Mouse (Mus musculus) CD4-positive, CD25-positive, alpha-beta regulatory T cell, adult 4 months (primary cell): ENCODE results near the gene Rnf220. TPM values are rescaled to one million over a fixed set of nuclear protein-coding genes. Genes with fewer than 3 reads are reported as not detected.

ENCODE experiments used
- ATAC-seq: one replicate; pipeline ENCODE4 v1.8.0; 2017
- polyA plus RNA-seq, 2 experiments: library from polyadenylated mRNA; unstranded; fragments of 100-300 nt; shearing (Covaris generic); gene quantifications; one replicate each; pipeline ENCODE4 v1.2.1; 2017

Rnf220 gene
- polyA plus RNA-seq, 2 experiments from 2014 or later = 15.8 to 18.6 TPM

DNA sequence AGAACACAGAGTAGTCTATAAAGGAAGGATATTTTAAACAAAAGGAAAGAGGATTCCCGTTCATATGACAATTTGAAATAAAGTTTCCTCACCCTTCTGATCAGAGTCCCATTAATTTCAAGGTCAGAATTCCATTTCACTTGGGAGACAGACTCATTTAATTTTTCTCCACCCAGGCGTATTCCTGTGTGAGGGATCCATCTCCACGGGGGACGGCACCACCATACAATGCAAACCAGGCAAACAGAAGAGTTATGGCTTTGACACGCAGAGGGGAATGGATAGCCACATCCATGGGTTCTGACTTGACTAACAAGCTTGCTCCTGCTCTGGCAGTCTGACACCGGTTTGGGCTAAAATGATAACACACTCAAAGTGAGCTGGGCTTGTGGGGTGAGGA, 9.4 kb downstream of the Rnf220 start:
- ATAC-seq = no peak

DNA sequence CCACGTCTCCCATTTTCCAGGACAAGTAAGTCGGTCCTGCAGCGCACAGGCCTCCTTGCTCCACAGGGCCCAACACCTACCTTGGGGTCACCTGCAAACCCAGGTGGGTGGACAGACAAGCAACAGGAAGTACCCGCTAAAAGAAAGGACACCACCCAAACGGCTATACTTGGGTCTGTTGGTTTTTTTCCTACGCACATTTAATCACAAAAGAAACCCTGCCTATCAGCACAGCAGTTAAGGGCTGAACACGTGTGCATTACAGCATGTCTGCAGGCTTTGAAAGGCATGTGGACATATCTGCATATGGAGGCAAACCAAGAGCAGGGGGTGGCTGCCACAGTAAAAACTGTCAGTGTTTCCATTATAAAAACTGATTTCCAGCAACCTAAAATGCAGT, 10.7 kb downstream of the Rnf220 start:
- ATAC-seq = no peak

DNA sequence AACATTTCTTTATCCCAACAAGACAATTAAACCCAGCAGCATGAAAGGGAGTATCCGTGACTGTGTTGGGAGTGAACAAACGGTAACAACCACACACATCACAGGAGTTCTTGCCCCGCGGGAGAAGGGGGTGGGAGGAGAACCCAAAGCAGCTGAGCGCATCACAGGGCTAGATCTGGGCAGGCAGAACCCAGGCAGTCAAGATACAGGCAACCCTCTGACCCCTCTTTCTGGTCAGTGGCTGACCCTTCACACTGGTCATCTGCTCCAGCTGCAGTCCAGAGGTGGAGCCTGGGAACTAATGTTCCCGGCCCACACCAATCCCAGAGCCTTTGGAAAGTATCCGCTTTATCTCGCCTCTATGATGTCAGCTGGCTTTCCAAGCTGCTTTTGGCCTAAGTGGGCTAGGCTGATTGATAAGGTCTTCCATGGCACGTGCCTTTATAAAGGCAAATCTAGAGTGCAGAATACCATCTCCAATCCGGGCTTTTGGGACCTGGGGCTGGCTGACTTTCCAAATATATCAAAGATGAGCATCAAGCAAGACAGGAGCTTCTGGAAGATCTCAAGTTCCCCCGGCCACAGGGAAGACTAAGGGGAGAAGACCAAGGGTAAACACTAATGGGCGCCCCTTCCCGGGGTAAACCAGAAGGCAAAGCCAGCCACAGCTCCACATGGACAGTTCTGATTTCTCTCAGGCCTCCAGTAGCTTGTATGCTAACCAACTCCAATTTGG, 11.6 kb downstream of the Rnf220 start:
- no peak for ATAC-seq

DNA sequence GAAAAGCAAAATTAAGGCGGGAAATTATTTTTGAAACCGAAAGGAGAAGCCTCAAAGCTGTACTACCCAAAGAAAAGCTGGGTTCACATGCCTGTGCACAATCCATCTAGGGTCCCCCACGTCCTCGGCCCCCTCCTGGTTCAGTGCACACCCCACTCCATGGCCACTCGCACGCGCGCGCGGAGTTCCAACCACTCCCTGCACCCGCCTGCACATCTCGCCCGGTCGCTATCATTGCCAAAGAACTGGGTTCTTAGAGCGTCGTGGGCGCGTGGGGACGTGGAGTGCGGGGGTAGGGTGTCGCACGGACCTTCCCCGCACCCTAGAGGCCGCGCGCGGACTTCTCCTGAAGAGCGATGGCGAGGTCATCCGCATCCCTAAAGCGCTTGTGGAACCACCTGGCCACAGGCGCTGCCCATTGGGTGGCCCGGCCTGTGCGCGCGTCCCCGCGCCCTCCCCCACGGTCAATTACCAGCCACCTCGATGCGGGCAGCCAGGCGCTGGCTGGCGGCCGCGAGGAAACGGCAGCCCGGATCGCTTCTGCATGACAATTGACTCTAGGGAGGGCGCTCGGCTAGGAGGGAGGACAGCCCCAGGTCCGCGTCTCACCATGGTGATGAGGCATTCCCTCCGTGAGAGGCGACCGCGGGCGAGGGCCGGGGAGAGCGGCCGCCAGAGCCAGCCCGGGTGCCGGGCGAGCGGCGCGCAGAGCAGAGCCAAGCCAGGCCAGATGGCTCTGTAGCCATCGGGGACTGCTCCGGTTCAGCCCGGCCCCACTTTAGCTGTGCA, 12.4 kb downstream of the Rnf220 start:
- ATAC-seq = no peak

DNA sequence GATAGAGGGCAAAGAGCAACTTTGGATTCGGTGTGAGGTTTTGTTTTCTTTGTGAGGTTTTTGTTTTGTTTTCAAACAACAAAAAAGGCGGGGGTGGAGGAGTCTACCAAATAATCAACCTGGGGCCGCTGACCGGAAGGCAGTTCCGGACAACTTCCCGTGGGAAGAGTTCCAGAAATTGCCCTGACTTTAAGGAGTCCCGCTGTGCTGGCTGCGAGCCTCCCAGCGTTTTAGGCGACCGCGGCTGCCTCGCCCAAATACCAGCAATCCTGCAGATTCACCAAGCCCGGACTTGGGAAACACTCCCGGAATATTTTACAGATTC, 13.0 kb downstream of the Rnf220 start:
- no peak for ATAC-seq

DNA sequence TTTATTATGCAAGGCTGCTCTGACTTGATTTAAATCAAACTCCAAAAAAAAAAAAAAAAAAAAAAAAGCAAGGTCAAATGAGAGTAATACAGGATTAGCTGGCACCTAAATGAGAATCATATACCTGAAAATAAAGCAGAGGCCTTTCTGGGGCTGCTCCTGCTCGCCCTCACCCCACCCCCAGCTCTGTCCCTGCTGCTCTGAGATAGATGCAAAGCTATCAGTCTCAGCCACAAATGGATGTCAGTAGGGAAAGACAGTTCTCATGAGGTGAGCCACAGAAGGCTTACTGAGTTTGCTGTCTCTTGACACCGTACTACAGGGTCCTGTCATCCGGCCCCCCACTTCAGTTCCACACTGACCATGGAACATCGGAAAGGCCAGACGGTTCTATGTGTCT, 14.7 kb downstream of the Rnf220 start:
- no peak for ATAC-seq

DNA sequence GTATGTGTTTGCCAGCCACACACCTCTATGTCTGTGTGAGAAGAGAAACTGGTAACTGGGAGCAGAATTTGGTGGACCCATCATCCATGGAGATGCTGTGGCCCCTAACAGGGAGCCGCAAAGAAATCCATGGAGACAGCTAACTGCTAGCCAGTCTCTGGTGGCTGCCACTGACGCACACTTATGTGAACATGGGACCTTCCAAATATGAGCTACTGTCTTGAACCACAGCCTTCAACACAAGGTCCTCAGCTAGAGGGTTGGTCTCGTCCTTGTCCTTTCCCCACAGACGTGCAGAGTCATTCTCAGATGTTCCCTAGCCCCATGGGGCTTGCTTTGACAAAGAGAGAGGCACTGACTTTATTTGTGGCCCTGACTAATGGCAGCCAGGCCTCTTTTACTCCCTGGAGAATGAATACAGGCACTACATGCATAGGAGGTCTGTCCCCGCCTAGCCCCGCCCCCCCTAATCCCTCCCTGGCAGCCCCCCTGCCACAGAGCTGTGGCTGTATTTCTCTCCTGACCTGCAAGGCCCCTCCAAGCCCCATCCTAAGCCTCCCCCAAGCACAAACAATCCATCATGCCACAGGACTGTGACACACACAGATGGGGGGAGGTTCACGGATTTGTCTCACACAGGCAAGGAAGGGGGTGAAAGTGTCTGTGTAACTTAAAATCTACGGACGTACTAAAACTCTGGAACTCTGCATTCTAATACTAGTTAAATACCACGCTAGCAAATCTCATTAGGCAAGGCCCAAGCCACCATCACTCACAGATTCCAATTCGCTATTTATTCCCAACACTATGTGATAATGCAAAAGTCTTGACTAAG, 16.0 kb downstream of the Rnf220 start:
- no peak for ATAC-seq

DNA sequence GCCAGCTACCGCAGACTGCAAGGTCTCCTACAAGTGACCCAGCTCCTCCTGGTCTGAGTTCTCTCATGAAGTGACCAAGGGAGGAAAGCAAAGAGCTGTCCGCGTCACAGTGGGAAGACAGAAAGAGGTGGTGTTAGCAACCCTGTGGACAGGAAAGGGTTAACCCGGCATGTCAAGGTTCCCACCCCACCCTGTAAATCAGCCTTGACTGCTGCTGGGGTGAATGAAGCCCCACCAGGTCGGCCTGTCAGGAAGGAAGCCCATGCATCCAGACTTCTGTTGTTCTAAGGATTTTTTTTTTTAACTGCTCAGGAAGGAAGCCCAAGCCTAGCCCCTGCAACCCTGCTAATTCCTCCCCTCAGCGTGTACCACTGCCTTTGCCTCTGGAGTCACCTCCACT, 16.9 kb downstream of the Rnf220 start:
- ATAC-seq = no peak

DNA sequence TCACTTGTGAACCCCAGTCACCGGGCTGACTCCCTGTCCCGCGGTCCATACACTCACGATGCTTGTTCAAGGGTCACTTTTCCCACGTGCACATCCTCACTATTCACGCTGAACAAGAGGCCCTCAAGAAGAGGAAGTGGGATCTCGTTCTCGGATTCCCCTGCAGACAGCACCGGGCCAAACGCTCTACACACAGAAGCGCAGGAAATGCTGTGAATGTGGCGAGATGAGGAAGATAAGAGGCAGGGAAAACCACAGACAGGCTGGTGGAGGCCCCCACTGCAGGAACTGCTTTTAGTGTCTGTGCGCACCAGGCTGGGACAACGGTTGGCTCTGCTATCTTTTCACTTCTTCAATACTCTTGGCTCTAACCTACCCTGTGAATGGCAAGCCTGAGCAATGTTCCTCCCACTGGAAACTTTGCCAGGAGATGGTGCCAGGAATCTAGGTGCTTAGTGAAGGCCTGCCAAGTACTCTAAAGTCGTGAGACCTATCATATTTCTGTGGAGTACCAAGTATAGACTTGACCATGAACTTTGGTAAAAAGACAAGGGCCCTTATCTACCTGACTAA, 18.7 kb downstream of the Rnf220 start:
- peak; percentile 45 for ATAC-seq

DNA sequence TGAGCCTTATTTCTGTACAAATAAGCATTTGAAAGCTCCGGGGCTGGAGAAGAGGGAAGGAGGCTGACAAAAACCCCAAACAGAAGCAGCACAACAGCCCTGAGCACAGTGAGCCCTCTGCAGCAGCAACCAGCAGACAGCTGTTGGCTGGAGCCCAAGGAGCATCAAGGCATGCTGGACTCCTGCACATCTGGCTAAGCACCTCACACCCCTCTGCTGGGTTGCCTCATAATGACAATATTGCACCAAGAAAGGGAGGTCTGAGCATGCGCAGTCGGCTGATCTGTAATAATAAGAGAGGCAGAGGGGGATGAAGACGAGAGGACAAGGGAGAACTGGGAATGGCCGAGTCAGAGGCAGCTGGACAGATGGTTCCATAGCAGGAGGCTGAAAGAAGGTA, 19.5 kb downstream of the Rnf220 start:
- ATAC-seq = no peak

DNA sequence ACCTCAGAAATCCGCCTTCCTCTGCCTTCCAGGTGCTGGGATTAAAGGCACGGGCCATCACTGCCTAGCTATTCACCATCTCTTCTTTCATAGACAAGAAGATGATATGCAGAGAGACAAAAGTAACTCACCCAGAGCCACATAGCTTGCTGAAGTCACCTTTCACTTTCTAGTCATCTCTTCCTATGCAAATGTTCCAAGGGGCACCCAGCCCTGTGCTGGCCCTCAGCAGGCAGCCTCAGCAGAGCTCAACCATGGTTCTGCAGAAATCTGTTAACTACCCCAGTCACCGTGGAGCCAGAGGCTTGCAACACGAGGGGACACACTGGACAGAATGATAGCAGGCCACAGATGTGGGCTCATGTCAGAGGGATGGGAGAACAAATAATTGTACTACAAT, 20.1 kb downstream of the Rnf220 start:
- ATAC-seq = no peak

DNA sequence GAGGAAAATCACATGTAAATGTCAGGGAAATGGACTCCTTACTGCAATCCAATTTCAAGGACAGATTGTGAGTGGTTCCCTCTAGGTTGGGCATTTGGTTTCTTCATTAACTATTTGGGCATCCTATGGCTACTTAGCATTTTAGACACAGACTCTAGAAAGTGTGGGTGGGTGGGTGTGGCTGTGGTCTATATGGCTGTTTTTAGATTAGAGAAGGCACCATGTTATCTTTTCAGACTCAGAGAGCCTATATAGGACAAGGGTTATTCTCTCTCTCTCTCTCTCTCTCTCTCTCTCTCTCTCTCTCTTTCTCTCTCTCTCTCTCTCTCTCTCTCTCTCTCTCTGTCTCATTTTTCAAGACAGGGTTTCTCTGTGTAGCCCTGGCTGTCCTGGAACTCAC, 20.5 kb downstream of the Rnf220 start:
- ATAC-seq = no peak

DNA sequence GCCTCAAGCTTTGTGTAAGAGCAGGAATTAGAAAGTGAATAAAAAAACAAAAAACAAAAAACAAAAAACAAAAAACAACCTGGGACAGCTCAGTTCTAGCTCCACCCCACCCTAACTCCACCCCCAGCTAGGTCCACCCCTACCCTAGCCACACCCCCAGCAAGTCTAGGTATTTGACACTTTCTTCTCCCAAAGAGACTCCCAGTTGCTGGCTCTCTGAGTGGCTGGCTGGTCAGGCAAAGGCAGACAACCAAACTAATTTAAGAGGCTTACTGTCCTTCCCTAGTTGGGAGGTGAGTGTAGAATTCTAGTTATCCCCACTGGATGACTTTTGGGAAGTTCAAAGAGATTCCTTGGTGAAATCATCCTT, 22.9 kb downstream of the Rnf220 start:
- no peak for ATAC-seq

DNA sequence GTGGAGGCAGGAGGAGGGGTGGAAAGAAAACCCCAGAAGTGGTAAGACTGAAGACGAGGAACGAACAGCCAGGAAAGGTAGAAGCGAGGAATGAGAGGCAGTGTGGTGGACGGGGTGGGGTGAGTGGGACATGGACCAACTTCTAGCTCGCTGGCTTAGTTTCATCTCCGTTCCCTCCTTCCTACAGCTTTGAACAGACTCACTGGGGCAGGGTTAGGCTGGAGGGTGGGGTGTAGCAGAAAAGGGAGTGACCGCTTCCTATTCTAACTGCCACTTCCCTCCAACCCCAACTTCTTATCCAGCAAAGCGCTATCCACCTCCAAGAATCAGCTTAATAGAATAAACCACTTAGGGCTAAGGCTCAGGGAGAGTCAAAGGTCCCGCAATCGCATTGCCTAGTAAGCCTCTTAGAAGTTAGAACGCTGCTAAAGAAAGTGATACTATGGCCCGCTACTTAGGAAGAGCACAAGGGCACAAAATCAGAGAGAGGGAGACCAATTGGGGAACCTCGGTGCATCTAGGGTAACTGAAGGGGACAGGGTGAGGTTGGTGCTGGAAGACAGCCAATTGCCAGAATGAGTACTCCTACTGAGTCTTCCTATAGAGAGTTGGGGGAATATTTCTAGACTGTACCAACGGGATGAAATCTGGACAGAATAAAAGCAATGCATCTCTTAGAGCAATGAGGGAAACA, 23.4 kb downstream of the Rnf220 start:
- no peak for ATAC-seq

DNA sequence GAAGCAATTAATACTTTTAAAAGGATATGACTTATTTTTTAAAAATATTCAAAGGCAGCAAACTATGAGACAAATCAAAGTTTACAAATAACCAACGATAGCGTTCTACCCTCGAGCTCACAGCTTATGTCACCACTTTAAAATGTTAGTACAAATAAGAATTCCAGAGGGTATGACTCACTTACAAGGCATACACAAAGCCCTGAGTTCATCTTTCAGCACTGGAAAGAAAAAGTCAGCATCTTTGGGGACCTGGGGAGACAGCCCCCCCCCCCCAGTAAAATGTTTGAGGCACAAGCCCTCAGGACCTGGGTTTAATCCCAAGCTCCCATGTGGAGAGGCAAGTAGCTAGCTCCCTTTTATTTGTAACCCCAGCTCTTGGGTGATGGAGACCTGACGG, 27.4 kb downstream of the Rnf220 start:
- no peak for ATAC-seq

DNA sequence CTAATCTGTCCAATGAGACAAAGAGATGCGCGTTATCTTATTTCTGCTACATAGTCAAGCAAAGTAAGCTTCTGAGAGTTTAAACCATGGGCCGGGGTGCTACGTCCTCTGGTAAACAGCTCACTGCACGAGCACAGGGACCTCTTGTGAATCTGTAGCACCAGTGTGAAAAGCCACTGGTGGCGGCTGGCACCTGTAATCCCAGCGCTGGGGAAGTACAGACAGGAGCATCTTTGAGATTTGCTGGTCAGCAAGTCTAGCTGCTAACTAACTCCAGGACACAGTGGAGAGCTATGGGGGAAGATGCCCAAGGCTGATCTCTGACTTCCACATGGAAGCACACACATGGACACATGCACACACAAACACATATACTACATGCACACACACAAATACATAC, 28.9 kb downstream of the Rnf220 start:
- ATAC-seq = no peak

DNA sequence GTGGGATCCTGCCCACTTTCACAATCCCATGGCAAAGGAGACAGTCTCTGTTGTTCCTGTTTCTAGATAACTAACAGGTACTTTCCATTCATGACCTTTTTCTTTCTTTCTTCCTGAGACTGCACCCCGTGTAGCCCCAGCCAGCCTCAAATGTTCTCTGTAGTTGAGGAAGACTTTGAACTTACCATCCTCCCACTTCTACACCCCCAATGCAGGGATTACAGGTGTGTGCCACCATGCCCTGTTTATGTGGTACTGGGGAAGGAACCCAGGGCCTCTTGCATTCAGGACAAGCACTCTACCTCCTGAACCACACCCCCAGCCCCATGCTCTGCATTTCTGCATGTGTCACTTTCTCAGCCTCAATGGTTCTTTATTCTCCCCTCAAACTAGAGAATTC, 47.7 kb downstream of the Rnf220 start:
- ATAC-seq = peak; percentile 32

DNA sequence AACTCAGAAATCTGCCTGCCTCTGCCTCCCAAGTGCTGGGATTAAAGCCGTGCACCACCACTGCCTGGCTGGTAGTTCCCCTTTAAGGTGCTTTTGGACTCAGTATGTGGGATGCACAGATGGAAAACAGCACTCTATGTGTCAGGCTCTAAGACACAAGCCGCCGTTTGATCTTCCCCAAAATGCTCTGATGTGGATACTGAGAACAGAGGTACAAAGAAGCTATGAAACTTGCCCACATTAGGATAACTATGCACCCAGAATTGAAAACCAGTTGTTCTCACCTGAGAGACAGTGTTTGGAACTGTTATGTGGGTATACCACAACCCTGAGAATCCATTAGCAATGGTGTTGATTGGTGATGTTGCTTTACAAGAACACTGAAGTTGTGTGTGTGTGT, 48.9 kb downstream of the Rnf220 start:
- no peak for ATAC-seq

DNA sequence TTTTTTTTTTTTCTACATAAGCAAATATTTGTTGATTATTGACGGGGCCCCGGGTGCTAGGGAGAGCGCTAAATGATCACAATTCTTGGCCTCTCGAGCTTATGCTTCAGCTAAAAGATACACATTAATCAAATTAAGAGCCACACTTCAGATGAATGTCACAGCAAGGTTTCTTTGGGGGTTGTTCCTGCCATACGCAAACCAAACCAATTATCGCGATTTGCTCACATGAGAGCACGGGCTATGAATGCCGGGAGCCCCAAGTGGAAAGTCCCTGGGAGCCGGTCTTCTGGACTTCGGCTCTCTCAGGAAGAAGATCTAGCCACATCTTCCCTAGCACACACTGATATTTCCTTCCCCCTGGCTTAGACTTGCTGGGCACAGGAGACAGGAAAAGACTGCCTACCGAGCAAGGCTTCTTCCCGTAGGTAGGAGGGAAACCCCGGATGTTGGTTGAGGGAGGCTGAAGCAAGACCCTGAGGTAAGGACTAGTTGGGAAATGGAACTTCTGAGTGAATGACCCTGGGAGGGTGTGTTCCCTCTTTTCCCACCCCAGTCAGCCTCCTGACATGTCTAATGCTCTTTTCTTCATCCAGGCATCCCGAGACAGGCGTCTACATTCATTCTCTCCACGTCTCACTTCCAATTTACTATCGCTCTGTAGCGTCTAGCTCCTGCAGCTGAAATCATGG, 51.2 kb downstream of the Rnf220 start:
- no peak for ATAC-seq

DNA sequence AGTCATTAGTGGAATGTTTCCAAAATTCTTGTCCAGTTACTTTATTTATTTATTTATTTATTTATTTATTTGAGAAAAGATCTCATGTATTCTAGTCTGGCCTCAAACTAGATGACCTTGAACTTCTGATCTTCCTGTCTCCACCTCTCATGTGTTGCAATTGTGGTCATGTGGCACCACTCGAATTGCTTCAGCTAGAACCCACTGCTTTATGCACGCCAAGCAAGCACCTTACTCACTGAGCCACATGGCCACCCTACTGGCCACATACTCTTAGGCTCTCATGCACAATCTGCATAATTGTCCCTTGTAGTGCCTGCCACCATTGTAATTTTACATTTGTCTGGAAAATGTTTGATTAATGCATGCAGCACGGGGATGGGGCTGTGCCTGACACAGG, 57.9 kb downstream of the Rnf220 start:
- ATAC-seq = no peak

DNA sequence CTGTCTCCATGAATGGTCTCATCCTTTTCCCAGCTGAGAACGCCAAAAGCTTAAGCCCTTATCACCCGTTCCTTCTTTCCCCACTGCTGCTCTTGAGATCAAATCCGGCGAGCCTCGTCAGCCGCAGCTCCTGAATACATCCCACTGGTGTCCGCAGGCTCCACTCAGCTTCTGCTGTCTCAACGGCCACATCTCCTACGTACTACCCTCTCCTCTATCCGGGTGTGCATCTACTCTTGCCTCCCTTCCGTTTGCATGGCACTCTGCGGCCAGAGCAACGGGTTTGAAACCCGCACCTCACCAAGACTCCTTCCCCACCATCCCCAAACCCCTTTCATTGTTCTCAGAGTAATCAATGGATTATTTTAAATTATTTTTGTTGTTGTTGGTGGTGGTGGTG, 58.8 kb downstream of the Rnf220 start:
- no peak for ATAC-seq

DNA sequence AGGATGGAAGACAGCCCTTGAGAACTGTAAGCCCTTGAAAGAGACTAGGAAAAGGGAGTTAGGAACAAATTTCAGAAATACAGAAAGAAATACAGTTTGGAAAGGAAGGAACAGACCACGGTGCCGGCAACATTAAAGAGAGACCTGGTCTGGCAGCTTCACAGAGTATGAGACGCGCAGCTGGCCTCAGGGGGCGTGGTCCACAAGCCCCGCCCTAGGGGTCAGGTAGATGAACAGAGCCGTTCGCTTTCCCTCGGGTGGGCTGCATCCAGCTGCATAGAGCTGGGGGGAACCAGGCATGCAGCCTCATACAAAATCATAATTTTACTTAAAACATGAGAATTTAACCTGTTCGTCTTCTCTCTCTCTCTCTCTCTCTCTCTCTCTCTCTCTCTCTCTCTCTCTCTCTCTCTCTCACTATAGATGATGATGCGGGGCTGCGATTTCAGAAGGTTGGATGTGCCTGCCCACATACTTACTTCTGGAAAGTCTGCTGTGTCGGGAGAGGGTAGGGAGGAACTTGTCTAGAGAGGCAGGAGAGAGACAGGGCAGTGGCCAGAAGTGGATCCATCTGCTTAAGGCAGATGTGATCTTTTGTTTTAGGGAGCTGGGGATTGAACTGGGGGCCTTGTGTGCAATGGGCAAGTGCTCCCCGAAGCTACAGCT, 59.7 kb downstream of the Rnf220 start:
- ATAC-seq = no peak
